Mouse (Mus musculus) forelimb bud, embryonic 11.5 days (tissue): ENCODE data around the gene Fam217b.

Experiments
- DNase-seq: peaks from one replicate; pipeline ENCODE4 v3.0.0-alpha.2; 2012; ENCODE audit warnings: low read depth, low spot score

Gene Fam217b

DNA sequence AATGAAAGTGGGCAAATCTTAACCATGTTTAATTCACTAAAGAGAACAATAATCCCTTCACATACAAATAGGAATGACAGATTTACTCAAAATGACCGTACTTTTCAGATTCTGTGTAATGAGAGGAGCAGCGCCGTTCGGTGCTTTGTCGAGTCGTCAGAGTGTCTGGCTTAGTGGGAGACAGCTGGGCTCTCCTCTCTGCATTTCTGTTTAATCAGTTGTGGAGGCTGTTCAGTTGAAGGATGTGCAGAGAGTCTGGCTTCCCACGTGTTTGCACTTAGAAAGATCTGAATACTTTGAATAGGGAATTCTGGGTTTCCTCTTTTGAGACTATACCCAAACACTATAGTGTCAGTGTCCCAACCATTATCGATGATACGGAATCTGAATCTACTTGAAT lies 23.0 kb downstream of the Fam217b start:
- DNase-seq: no peak

DNA sequence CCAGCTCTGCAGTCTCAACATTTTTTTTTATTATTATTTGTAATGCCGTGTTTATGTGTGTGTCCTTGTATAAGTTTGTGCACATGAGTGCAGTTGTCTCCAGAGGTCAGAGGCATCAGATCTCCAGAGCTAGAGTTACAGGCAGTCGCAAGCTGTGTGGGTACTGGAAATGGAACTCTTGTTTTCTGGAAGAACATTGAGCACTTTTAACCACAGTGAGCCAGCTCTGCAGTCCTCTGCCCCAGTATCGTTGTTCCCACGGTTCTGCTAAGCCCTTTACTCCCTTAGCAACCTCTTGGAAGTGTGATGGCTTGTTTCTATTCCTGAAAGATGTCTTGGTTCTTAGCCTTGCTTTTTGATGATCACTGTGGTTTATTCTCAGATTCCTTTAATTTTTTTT lies 35.1 kb downstream of the Fam217b start:
- DNase-seq: no peak

DNA sequence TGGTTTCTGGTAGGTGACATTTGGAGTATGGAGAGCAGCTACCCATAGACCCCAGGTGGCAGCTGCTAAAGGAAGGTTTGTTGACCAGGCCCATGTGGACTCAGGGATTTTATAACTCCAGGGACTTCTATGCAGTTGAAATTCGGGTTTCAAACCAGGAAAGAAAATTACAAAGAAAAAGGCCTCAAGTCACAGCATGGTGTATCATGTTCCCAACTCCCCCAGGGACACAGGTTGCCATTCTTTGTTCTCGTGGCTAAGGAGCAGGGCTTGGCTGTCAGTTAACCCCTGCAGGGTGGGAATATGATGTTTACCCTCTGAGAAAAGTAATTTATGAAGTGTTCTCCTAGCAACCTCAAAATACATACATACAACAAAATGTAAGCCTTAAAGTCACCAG lies 35.9 kb downstream of the Fam217b start:
- DNase-seq: peak; percentile 30

DNA sequence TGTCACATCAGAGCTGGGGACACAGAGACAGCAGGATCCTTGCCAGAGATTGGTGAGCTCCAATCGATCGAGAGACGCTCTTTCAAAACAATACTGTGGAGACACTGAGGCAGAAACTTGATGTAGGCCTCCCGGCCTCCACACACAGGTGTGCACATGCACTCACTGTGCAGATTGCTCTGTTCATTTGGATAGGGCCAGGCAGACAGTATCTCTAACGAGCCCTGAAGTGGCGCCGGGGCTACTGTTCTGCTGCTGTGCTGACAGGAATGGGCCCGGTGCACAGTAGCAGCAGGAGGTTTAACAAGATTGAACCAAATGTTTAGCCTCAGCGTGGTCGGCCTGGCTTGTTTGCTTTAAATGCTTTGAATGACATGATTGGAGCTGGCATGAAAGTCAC lies 36.6 kb downstream of the Fam217b start:
- no peak for DNase-seq

DNA sequence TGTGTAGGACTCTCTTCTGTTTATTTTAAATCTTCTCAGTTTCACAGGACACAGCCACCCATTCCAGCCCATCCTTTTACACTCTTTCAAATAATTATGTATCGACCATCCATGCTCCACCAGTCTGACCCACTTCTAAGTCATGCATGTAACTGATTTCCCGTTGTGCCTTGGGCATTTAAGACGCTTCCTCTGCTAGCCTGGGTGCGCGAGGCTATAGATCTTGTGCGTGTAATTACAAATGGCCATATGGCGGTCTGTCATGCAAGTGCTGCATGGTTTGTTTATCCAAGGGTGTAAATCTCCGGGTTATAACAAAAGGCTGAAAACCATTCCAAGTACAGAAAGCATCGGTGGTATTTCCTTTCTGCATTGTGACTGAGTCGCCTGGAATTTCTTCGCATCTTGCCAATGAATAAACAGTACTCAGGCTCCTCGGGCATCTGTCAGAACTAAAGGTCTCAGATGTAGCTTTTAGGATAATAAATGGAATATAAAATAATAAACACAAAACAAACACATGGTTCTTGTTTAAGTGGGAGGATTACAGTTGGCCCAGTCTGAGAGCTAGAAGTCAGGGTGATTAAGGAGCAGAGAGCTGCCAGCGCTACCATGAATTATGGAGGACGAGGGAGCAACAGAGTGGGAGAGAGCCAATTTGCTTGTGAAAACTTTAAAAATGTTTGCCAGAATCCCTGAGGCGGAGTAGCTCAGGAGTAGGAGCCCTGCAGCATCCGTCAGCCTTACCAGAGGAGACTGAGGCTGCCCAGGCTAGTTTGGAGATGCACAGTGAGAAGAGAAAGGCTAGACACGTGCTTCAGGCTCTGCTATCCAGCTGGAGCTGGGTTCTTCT lies 40.6 kb downstream of the Fam217b start:
- peak; percentile 53 for DNase-seq

DNA sequence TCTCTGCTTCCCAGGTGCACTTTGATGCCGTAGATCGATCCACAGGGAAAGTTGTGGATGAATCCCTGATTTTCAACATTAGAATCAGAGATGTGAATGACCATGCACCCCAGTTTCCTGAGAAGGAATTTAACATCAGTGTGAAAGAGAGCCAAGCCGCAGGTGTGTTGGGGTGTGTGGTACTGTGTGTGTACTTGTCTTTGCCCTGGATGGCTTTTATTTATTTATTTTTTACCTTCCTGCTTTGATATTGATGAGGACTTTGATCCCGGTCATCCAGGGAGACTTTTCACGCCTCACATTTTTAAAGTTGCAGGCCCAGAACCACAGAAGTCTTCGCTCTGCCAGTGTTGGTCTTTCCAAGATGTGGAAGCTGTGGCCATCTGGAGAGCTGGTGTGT lies 43.1 kb downstream of the Fam217b start:
- no peak for DNase-seq

DNA sequence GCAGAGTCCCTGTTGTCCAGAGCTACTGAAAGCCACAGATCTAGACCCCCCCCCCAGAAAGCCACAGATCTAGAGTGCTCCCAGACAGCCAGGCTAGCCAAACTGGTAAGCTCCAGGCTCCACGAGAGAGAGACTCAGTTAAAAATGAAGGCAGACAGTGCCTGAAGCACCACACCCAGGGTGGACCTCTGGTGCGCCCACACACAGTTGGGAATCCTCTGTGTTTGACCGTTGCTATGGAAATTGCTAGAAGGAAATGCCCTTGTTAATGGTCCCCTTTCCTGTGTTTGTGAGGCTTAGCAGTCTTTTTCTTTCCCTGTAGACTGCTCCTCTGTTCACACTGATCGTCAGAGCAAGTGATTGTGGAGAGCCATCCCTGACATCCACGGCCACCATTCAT lies 46.0 kb downstream of the Fam217b start:
- DNase-seq: no peak

DNA sequence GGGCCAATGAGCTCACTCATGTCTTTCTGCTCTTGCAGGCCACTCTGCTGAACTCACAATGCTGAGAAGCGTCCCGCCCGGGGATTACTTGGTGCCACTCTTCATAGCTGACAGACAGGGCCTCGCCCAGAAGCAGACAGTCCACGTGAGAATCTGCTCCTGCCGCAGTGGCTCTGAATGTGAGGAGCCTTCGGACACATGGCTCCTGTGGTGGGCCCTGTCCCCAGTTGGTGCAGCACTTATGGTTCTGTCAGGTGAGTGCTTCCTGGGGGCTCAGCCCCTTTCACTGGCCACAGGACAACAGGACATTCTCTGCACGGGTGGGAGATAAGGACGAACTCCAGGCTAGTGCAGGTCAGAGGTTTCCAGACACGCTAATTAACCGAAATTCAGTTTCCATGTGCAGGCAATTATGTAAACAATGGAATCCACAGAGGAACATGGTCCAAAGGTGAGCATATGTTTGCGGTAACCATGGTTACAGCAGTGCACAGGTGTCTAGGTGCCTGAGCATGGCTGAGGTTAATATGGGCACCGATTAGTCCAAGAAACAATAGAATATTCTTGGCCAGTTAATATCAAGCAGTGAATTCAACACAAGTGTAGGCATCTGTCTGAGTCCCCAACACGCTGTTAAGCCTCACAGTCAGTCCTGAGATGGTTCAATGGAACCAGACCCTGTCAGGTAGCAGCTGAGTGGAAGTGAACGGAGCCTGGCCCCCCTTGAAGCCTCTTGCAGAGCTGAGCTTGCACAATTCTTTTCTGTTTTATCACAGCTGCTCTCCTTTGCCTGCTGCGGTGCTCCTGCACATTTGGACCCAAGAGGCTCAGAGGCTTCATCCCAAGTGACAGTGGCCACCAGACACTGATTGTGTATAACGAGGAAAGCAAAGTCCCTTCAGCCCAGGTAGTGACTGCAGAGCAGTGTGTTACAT lies 57.5 kb downstream of the Fam217b start:
- DNase-seq: no peak

DNA sequence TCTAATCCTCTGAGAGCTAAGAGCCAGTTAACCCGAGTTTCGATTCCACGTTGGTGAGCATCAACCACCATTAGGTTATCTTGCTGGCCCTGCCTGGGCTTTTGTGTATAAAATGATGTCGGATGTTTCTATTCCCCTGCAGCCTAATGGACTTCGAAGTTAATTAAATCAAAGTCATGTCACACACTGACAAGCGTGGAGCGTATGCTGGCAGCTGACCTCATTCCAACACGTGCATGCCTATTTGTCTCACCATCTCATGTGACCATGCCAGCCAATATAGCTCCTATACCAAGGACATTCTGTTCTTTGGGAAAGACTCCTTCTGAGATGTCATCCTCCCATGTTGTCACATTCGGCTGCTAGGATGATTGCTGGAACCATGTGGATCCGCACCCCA lies 59.6 kb downstream of the Fam217b start:
- no peak for DNase-seq
